Mouse (Mus musculus): ENCODE data around the gene Rcsd1. TPM values are rescaled to one million over a fixed set of nuclear protein-coding genes. Genes with fewer than 3 reads are reported as not detected.

Rcsd1 gene
- polyA plus RNA-seq, 1 experiment from 2014 or later: 9.6 TPM

DNA sequence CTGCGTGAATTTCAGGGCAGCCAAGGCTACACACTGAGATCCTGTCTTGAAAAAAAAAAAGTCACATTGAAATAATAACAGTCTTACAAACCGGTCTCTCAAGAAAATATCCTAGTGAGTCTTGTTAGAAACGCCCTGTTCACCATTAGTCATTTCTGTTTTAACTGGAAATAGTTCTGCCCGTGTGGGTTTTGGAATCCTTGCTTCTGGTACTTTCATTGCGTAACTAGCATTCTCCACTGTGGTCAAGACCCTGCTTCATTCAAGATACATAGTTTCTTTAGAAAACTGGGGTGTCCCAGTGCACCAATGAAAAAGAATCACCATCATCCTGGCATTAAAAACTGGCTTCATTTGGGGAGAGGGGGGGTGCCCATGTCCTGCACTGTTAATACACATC lies 65.8 kb downstream of the Rcsd1 start:
- H3K36me3 ChIP-seq (replicated peaks): no peaks in the 10 kb centered on the region
- H3K9me3 ChIP-seq: no peaks in the 10 kb centered on the region
- no peak for ATAC-seq (replicated peaks)
- no peaks in the 10 kb centered on the region for H3K27me3 ChIP-seq (replicated peaks)
- no peak overlapping the region for H3K27ac ChIP-seq
- H3K4me3 ChIP-seq: no peak overlapping the region
- H3K4me1 ChIP-seq: 0 out of 2 replicates have a peak, but pooled peaks cover 3% of the 10 kb centered on the region
- WGBS: 77% methylated on average over 5 of the region's 5 CpGs
- no peak overlapping the region for H3K4me2 ChIP-seq
- no peak overlapping the region for H3K9ac ChIP-seq

DNA sequence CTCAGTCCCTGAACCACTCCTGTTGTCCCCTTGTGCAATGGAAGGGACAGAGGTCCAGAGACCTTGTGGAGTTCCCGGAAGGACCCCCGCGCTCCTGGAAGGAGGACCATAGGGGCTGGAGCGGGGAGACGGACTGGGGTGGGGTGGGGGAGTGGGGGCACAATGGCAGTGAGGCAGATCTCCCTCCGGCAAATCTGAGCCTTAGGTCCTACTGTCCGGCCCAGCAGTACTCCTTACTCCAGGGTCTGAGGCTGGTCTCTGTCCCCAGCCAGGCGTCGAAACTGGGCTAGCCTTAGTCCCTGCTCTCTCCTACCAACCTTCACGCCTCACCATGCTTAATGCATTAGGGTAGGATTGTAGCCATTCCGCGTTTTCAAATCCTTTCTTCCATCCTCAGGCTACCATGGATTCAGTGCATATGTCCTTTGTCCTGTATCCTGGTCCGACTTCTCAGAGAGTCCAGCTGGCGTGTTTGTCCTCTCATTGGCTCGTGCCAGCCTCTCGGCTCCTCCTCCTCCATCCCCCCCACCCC lies 66.7 kb downstream of the Rcsd1 start:
- 1% methylated on average over 16 of the region's 16 CpGs for WGBS
- Histone ChIP-seq H3K4me1 (0 out of 2 replicates have a peak, but pooled peaks cover 3% of the 10 kb centered on the region), H3K27ac (peak overlapping the region; percentile 96), H3K9me3 (no peaks in the 10 kb centered on the region), H3K36me3 (replicated peaks) (no peaks in the 10 kb centered on the region), H3K4me2 (peak overlapping the region; percentile 53), H3K27me3 (replicated peaks) (no peaks in the 10 kb centered on the region), H3K9ac (peak overlapping the region; percentile 98), H3K4me3 (peak overlapping the region; percentile 98)
- ATAC-seq (replicated peaks): peak; percentile 83

DNA sequence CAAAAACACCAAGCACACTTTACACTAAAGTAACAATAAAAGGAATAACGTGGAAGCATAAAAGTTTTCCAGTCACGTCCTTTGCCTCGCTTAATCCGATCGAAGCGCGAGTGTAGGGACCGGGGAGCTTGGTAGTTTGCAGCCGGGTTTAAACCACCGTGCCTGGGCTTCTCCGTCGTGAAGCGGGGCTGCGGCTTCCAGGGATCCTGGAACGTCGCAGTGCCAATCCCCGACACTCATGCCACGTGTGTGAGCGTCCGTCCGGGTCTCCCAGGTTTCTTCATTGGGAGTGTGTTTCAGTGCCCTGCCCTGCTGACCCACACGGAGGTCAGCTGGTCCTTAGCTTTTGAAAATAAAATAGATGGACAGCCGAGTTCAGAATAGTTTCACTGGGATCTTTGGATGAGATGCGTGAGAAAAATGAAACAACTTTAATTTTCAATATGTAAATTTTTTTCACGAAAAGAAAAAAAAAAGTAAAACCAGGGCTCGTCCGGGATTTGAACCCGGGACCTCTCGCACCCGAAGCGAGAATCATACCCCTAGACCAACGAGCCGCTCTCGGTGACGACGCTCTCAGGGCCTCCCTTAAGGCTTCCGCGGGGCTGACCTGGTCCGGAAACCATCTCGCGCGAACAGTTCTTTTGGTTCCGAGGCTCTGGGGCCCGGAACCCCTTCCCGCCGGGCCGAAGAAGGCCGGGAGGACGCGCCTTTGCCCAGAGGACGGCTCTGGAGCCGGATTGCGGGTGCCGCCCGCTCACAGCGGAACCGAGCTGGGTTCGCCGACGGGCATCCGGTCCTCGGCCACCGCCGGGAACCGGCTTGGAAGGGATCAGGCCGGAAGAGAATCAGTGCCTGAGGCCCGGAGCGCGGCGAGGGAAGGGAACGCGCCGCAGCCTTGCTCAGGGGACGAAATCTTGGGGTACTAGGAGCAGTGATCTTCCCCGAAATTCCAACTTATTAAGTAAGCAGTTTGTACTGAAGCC lies 67.5 kb downstream of the Rcsd1 start:
- WGBS: under 1% methylated on average over 75 of the region's 75 CpGs
- 0 out of 2 replicates have a peak, but pooled peaks cover 3% of the 10 kb centered on the region for H3K4me1 ChIP-seq
- peak overlapping the region; percentile 53 for H3K4me2 ChIP-seq
- no peaks in the 10 kb centered on the region for H3K27me3 ChIP-seq (replicated peaks)
- peak overlapping the region; percentile 98 for H3K4me3 ChIP-seq
- peak overlapping the region; percentile 98 for H3K9ac ChIP-seq
- no peaks in the 10 kb centered on the region for H3K36me3 ChIP-seq (replicated peaks)
- H3K27ac ChIP-seq: peak overlapping the region; percentile 96
- peak; percentile 87 for ATAC-seq (replicated peaks)
- H3K9me3 ChIP-seq: no peaks in the 10 kb centered on the region

DNA sequence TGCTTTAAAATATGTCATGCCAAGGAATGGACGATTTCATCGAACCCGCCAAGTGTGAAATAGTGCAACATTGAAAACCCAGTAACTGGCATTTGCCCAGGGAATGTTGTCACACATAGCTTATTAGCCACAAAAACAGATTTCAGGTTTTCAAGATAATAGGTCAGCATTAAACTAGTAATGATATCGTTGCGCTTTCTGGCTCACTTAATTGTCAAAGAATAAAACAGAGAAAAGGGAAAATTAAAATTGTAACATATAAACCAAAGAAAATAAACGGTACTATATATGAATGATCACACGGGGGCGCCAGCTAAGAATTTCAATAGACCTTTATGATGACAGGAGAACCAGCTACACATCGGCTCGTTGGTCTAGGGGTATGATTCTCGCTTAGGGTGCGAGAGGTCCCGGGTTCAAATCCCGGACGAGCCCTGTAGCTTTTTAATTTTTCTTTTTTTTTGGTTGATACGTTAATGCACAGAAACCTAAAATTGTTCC lies 68.2 kb downstream of the Rcsd1 start:
- ATAC-seq (replicated peaks): peak; percentile 72
- peak overlapping the region; percentile 80 for H3K27ac ChIP-seq
- WGBS: 6% methylated on average over 16 of the region's 16 CpGs

DNA sequence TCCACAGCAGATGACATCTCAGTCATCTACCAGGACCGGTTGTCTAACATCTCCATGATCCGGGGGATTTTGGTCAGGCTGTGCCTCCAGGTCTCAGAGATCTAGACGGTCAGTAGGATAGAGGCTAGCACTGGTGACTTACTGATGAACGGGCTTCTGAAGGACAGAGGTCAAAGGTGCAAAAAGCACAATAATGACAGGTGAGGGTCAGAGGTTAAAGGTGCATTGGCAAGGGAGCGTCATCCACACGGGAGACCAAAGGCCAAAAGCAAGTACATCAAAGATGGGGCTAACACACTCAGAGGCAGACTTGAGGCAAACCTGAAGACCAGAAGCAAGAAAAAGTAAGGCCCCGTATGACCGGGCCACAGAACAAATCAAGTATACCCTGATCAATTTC lies 73.3 kb downstream of the Rcsd1 start:
- Histone ChIP-seq H3K36me3 (replicated peaks) (no peaks in the 10 kb centered on the region), H3K4me1 (peaks cover 26% of the 10 kb centered on the region), H3K27ac (no peak overlapping the region), H3K9me3 (no peaks in the 10 kb centered on the region), H3K4me3 (no peak overlapping the region), H3K4me2 (no peak overlapping the region), H3K27me3 (replicated peaks) (no peaks in the 10 kb centered on the region), H3K9ac (no peak overlapping the region)
- no peak for ATAC-seq (replicated peaks)
- WGBS: 82% methylated on average over 8 of the region's 8 CpGs

More for the DNA sequence above, 68.2 kb downstream of the Rcsd1 start:
- Histone ChIP-seq H3K9ac (peak overlapping the region; percentile 51; the same call in 1 of the 2 replicates), H3K9me3 (no peaks in the 10 kb centered on the region), H3K36me3 (replicated peaks) (no peaks in the 10 kb centered on the region), H3K4me3 (peak overlapping the region; percentile 98), H3K27me3 (replicated peaks) (no peaks in the 10 kb centered on the region), H3K4me1 (0 out of 2 replicates have a peak, but pooled peaks cover 3% of the 10 kb centered on the region), H3K4me2 (peak overlapping the region; percentile 53)

DNA sequence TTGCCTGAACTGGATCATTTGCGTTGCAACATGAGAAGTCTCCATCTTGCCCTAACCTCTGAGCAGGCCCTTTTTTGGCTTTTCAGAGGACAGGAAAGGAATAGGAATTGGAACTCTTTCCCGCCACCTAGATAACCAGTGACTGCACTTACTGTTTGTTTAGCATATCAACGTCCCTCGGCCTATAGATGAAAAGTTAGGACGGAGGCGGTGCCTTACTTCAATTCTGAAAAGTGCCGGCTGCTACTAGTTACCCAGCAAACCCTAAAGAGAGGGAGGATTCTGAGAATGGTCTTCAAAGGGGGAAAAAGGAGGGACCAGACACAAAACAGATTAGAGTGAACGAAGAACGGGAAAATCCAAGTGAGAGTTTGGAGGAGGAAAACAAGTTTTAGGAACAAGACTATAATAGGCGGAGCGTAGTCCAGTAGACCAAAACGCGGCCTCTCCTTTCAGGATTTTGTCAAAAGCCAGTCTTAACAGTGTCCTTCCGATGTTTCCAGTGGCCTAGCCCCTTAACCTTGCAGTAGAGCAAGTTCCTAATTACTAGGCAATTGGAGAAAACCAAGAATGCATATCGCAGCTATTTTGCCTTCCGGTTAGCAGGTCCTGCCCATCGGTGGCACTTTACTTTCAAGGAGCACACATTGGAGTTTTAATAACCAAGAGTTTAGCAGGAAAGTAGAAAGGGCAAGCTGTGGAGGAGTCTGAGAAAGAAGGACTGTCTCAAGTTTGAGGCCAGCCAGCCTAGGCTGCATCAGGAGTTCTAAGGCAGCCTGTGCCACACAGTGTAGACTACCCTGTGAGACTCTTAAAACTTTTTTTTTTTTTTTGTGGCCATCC lies 74.3 kb downstream of the Rcsd1 start:
- H3K4me3 ChIP-seq: peak overlapping the region; percentile 93
- ATAC-seq (replicated peaks): no peak
- H3K9me3 ChIP-seq: no peaks in the 10 kb centered on the region
- H3K4me1 ChIP-seq: peaks cover 33% of the 10 kb centered on the region
- H3K27ac ChIP-seq: peak overlapping the region; percentile 97
- H3K9ac ChIP-seq: peak overlapping the region; percentile 51; the same call in 1 of the 2 replicates
- H3K36me3 ChIP-seq (replicated peaks): no peaks in the 10 kb centered on the region
- peak overlapping the region; percentile 78 for H3K4me2 ChIP-seq
- 25% methylated on average over 17 of the region's 17 CpGs for WGBS
- H3K27me3 ChIP-seq (replicated peaks): no peaks in the 10 kb centered on the region

DNA sequence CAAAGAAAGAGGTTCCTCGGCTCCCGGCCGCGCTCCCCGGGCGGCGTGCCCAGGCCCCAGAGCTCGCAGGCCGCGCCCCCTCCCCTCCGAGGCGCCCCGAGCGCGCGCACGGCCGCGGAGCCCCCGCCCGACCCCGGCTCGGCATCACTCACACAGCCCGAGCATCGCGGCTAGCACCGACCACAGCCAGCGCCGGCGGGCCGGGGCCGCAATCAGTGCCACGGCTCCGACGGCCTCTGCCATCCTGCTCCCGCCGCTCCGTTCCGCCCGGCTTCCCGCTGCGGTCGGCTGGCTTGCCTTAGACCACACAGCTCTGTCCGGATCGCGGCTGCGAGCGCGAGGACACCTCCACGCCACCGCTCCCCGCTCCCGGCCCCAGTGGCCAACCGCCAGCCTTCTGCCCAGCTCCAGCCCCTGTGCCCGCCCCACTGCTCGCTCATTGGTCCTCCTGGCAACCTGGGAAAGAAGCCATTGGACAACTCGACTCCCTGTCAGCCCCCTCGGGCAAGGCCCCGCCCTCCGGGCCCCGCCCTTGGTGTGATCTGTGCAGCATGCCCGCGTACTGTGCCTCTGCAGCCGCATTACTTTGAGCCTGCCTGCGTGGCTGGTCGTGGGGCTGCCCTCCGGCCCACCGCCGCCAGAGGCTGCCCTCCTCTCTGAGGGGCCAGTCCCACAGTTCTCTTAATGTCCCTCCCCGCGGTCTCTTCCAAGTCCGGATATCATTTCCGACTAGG lies 75.2 kb downstream of the Rcsd1 start, which contains the start of gene Mpzl1:
Mpzl1 (minus strand) TSS at position 388 of the 734 bp plus-strand sequence.
- peak; percentile 99 for ATAC-seq (replicated peaks)
- peak within 1 kb of the TSS; percentile 89 for H3K9ac ChIP-seq
- no peaks in the 10 kb centered on the region for H3K27me3 ChIP-seq (replicated peaks)
- H3K4me3 ChIP-seq: peak within 1 kb of the TSS; percentile 93
- H3K9me3 ChIP-seq: no peaks in the 10 kb centered on the region
- peak within 1 kb of the TSS; percentile 78 for H3K4me2 ChIP-seq
- peaks cover 42% of the 10 kb centered on the region for H3K4me1 ChIP-seq
- no peaks in the 10 kb centered on the region for H3K36me3 ChIP-seq (replicated peaks)
- WGBS: under 1% methylated on average over 69 of the region's 73 CpGs
- peak within 1 kb of the TSS; percentile 97 for H3K27ac ChIP-seq

DNA sequence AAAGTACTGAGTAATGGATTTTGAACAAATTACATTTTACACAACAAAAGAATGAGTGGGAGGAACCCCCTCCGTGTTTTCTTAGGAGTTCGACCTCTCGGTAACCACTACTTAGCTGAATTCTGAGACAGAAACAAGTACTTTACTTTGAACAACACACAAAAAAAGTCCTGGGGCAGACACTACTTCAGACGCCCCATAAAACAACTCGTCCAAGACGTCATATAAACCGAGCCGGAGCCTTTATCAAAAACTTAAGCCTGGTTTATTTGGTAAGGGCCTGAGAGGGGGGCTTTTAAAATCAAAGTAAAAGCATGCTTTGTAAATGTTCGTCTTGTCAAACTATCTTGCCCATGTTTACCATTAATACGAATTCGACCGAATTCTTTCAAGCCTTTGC lies 76.2 kb downstream of the Rcsd1 start:
- Histone ChIP-seq H3K27ac (peak overlapping the region; percentile 97; the same call in 1 of the 2 replicates), H3K4me1 (peaks cover 44% of the 10 kb centered on the region)
- no peak for ATAC-seq (replicated peaks)

DNA sequence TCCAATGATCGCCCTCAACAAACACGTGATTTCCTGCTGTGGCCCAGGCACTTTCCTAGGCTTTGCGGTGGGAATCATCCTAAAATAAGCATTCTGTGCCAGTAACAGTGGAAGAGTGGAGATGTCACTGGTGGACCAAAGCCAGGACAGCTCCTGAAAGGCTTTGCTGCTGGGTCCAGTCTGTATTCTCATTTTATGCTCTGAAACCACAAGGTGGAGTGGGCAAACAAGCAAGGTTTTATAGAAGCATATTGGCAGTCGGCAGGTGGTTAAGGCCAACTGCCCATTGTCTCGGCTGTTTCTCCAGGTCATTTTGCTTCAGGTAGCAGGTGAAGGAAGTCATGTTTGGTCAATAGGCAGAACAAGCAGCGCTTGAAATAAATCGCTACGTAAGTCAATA lies 78.4 kb downstream of the Rcsd1 start:
- Histone ChIP-seq H3K9me3 (no peaks in the 10 kb centered on the region), H3K27me3 (replicated peaks) (no peaks in the 10 kb centered on the region), H3K36me3 (replicated peaks) (no peaks in the 10 kb centered on the region), H3K4me3 (no peak overlapping the region), H3K4me1 (peaks cover 50% of the 10 kb centered on the region), H3K9ac (no peak overlapping the region), H3K27ac (no peak overlapping the region), H3K4me2 (no peak overlapping the region)
- 83% methylated on average over 8 of the region's 8 CpGs for WGBS
- no peak for ATAC-seq (replicated peaks)

More for the DNA sequence above, 76.2 kb downstream of the Rcsd1 start:
- Histone ChIP-seq H3K4me2 (peak overlapping the region; percentile 78), H3K36me3 (replicated peaks) (no peaks in the 10 kb centered on the region), H3K9ac (peak overlapping the region; percentile 89), H3K27me3 (replicated peaks) (no peaks in the 10 kb centered on the region), H3K4me3 (peak overlapping the region; percentile 93), H3K9me3 (no peaks in the 10 kb centered on the region)
- WGBS: 2% methylated on average over 12 of the region's 12 CpGs

DNA sequence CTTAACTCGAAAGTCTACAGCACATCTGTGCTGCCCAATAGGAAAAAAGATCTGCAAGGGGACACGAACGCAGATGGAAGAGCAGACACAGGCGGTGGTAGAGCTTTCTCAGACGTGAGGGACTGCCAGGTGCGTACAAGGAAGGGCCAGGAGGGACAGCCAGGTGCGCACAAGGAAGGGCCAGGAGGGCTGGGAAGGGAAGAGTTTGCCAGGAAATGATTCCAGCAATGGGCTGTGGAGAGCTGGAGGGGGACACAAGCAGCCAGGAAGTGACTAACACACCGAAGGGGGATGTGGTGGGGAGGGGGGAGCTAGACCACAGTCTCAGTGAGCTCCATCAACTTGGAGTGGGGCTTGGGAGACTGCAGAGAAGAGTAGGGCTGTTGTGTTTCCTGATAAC lies 79.6 kb downstream of the Rcsd1 start:
- Histone ChIP-seq H3K9ac (no peak overlapping the region), H3K27me3 (replicated peaks) (no peaks in the 10 kb centered on the region), H3K4me1 (peaks cover 46% of the 10 kb centered on the region), H3K4me3 (no peak overlapping the region), H3K36me3 (replicated peaks) (no peaks in the 10 kb centered on the region), H3K9me3 (no peaks in the 10 kb centered on the region), H3K27ac (no peak overlapping the region), H3K4me2 (no peak overlapping the region)
- no peak for ATAC-seq (replicated peaks)
- WGBS: 28% methylated on average over 8 of the region's 8 CpGs

DNA sequence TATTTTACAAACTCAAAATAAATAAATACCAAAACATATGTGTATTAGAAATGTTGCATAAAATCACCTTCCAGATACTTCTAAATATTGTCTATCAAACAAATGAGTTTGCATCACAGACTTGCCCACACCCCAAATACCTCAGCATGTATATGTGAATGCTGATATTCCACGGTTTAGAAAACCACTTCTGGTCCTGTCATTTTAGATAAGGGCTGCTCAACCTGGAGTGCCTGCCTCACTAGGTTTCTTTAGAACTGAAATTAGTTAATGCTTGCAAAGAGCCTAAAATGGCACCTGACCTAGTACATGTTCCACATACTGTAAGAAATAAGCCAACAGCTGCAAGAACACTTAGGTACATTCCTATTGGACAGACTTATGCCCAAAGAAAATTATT lies 81.0 kb downstream of the Rcsd1 start:
- peaks cover 43% of the 10 kb centered on the region for H3K4me1 ChIP-seq
- no peaks in the 10 kb centered on the region for H3K36me3 ChIP-seq (replicated peaks)
- no peak overlapping the region for H3K4me2 ChIP-seq
- H3K9ac ChIP-seq: no peak overlapping the region
- ATAC-seq (replicated peaks): no peak
- no peaks in the 10 kb centered on the region for H3K9me3 ChIP-seq
- no peak overlapping the region for H3K27ac ChIP-seq
- WGBS: 91% methylated on average over 1 of the region's 1 CpGs
- H3K4me3 ChIP-seq: no peak overlapping the region
- no peaks in the 10 kb centered on the region for H3K27me3 ChIP-seq (replicated peaks)

Data from midbrain, embryonic 15.5 days (tissue).